Mouse (Mus musculus): ENCODE data around the gene Ogfod1. TPM values are rescaled to one million over a fixed set of nuclear protein-coding genes. Genes with fewer than 3 reads are reported as not detected.
A peak's percentile ranks its signal among the peaks of the same experiment; 100 is the strongest.
"Not testable (repeated sequence)": the region's sequence is repeated elsewhere in the genome, so short reads cannot be mapped to it uniquely, and the experiment has no call there.

Gene Ogfod1
- polyA plus RNA-seq, 1 experiment: 3.1 TPM

- peak; percentile 71; the same call in 1 of the 2 replicates for TF ChIP-seq POLR2A (IDR thresholded peaks at IDR 0.05; ENCODE audit: borderline replicate concordance, control insufficient read depth, low read depth, low read length)
- peak; percentile 30; the same call in 1 of the 2 replicates for TF ChIP-seq CTCF (IDR thresholded peaks at IDR 0.05; ENCODE audit: control insufficient read depth, insufficient read depth, low read length)
- 5% methylated on average over 126 of the region's 130 CpGs for WGBS
- H3K27ac ChIP-seq (ENCODE audit: control insufficient read depth, insufficient read depth, low read depth, low read length, poor library complexity): peak within 1 kb of the TSS; percentile 100
These were observed 24.7 kb upstream of the Ogfod1 start, which contains the start of gene Amfr for GRCm38 (mm10) chr8:94012013-94012951. Gene Amfr, minus strand, starts transcription at chr8:94012842.

GRCm38 (mm10) chr8:94013026-94013612 lies 23.9 kb upstream of the Ogfod1 start:
- 29% methylated on average over 7 of the region's 7 CpGs for WGBS
- peak overlapping the region; percentile 83 for H3K4me3 ChIP-seq (replicated peaks; ENCODE audit: control insufficient read depth, low read depth, low read length)
- no peaks in the 10 kb centered on the region; the same call in 1 of the 2 replicates for H3K4me1 ChIP-seq (ENCODE audit: control insufficient read depth, insufficient read depth, low read length)
- TF ChIP-seq POLR2A (IDR thresholded peaks at IDR 0.05; ENCODE audit: borderline replicate concordance, control insufficient read depth, low read depth, low read length): no peak
- no peak for TF ChIP-seq CTCF (IDR thresholded peaks at IDR 0.05; ENCODE audit: control insufficient read depth, insufficient read depth, low read length)
- H3K27ac ChIP-seq (ENCODE audit: control insufficient read depth, insufficient read depth, low read depth, low read length, poor library complexity): peak overlapping the region; percentile 100

More at GRCm38 (mm10) chr8:94012013-94012951, 24.7 kb upstream of the Ogfod1 start, which contains the start of gene Amfr:
- peak within 1 kb of the TSS; percentile 85 for H3K4me3 ChIP-seq (replicated peaks; ENCODE audit: control insufficient read depth, low read depth, low read length)
- H3K4me1 ChIP-seq (ENCODE audit: control insufficient read depth, insufficient read depth, low read length): no peaks in the 10 kb centered on the region; the same call in 1 of the 2 replicates

GRCm38 (mm10) chr8:94023916-94024315 lies 13.1 kb upstream of the Ogfod1 start:
- H3K4me1 ChIP-seq (ENCODE audit: control insufficient read depth, insufficient read depth, low read length): no peaks in the 10 kb centered on the region
- H3K4me3 ChIP-seq (replicated peaks; ENCODE audit: control insufficient read depth, low read depth, low read length): no peak overlapping the region
- no peak for TF ChIP-seq CTCF (IDR thresholded peaks at IDR 0.05; ENCODE audit: control insufficient read depth, insufficient read depth, low read length)
- no peak for TF ChIP-seq POLR2A (IDR thresholded peaks at IDR 0.05; ENCODE audit: borderline replicate concordance, control insufficient read depth, low read depth, low read length)
- WGBS: 97% methylated on average over 6 of the region's 6 CpGs
- no peak overlapping the region for H3K27ac ChIP-seq (ENCODE audit: control insufficient read depth, insufficient read depth, low read depth, low read length, poor library complexity)

GRCm38 (mm10) chr8:94029701-94030100 lies 7.3 kb upstream of the Ogfod1 start:
- TF ChIP-seq POLR2A (IDR thresholded peaks at IDR 0.05; ENCODE audit: borderline replicate concordance, control insufficient read depth, low read depth, low read length) (no peak), CTCF (IDR thresholded peaks at IDR 0.05; ENCODE audit: control insufficient read depth, insufficient read depth, low read length) (no peak)
- H3K4me3 ChIP-seq (replicated peaks; ENCODE audit: control insufficient read depth, low read depth, low read length): no peak overlapping the region
- no peak overlapping the region for H3K27ac ChIP-seq (ENCODE audit: control insufficient read depth, insufficient read depth, low read depth, low read length, poor library complexity)
- 94% methylated on average over 9 of the region's 9 CpGs for WGBS
- H3K4me1 ChIP-seq (ENCODE audit: control insufficient read depth, insufficient read depth, low read length): no peaks in the 10 kb centered on the region

GRCm38 (mm10) chr8:94033601-94034000 lies 3.4 kb upstream of the Ogfod1 start:
- no peak overlapping the region for H3K4me3 ChIP-seq (replicated peaks; ENCODE audit: control insufficient read depth, low read depth, low read length)
- peaks cover 2% of the 10 kb centered on the region; the same call in 1 of the 2 replicates for H3K4me1 ChIP-seq (ENCODE audit: control insufficient read depth, insufficient read depth, low read length)
- TF ChIP-seq CTCF (IDR thresholded peaks at IDR 0.05; ENCODE audit: control insufficient read depth, insufficient read depth, low read length) (no peak), POLR2A (IDR thresholded peaks at IDR 0.05; ENCODE audit: borderline replicate concordance, control insufficient read depth, low read depth, low read length) (no peak)
- no peak overlapping the region for H3K27ac ChIP-seq (ENCODE audit: control insufficient read depth, insufficient read depth, low read depth, low read length, poor library complexity)
- 85% methylated on average over 3 of the region's 3 CpGs for WGBS

GRCm38 (mm10) chr8:94035200-94035599 lies 1.8 kb upstream of the Ogfod1 start:
- H3K27ac ChIP-seq (ENCODE audit: control insufficient read depth, insufficient read depth, low read depth, low read length, poor library complexity): no peak overlapping the region
- WGBS: 52% methylated on average over 5 of the region's 5 CpGs
- peaks cover 2% of the 10 kb centered on the region; the same call in 1 of the 2 replicates for H3K4me1 ChIP-seq (ENCODE audit: control insufficient read depth, insufficient read depth, low read length)
- H3K4me3 ChIP-seq (replicated peaks; ENCODE audit: control insufficient read depth, low read depth, low read length): peak overlapping the region; percentile 34
- TF ChIP-seq POLR2A (IDR thresholded peaks at IDR 0.05; ENCODE audit: borderline replicate concordance, control insufficient read depth, low read depth, low read length) (no peak), CTCF (IDR thresholded peaks at IDR 0.05; ENCODE audit: control insufficient read depth, insufficient read depth, low read length) (no peak)

- WGBS: under 1% methylated on average over 25 of the region's 32 CpGs
- Histone ChIP-seq H3K27ac (ENCODE audit: control insufficient read depth, insufficient read depth, low read depth, low read length, poor library complexity) (peak overlapping the region; percentile 80), H3K4me3 (replicated peaks; ENCODE audit: control insufficient read depth, low read depth, low read length) (peak overlapping the region; percentile 86)
- not testable (repeated sequence) for H3K4me1 ChIP-seq (ENCODE audit: control insufficient read depth, insufficient read depth, low read length)
- TF ChIP-seq POLR2A (IDR thresholded peaks at IDR 0.05; ENCODE audit: borderline replicate concordance, control insufficient read depth, low read depth, low read length): peak; percentile 75; the same call in 1 of the 2 replicates
These were observed 457 bp upstream of the Ogfod1 start for GRCm38 (mm10) chr8:94036541-94036940.

- WGBS: 2% methylated on average over 15 of the region's 15 CpGs
- peaks cover 2% of the 10 kb centered on the region; the same call in 1 of the 2 replicates for H3K4me1 ChIP-seq (ENCODE audit: control insufficient read depth, insufficient read depth, low read length)
- H3K27ac ChIP-seq (ENCODE audit: control insufficient read depth, insufficient read depth, low read depth, low read length, poor library complexity): no peak overlapping the region
- TF ChIP-seq CTCF (IDR thresholded peaks at IDR 0.05; ENCODE audit: control insufficient read depth, insufficient read depth, low read length) (no peak), POLR2A (IDR thresholded peaks at IDR 0.05; ENCODE audit: borderline replicate concordance, control insufficient read depth, low read depth, low read length) (no peak)
- H3K4me3 ChIP-seq (replicated peaks; ENCODE audit: control insufficient read depth, low read depth, low read length): peak overlapping the region; percentile 64
These were observed 808 bp downstream of the Ogfod1 start for GRCm38 (mm10) chr8:94037806-94038205.
